Mouse (Mus musculus) left cerebral cortex, adult 2 months (tissue): ENCODE results near the gene Ints6. TPM values are rescaled to one million over a fixed set of nuclear protein-coding genes. Genes with fewer than 3 reads are reported as not detected.

Source experiments
- DNase-seq, 2 experiments: peaks; one replicate each; pipeline ENCODE4 v3.0.0; 2021 to 2022; ENCODE audit warnings: low spot score in 2 of 2, mixed read lengths in 1 of 2; ENCODE audit errors: extremely low spot score in 1 of 2
- H3K27ac ChIP-seq: fragments of 200-600 bp; 2 replicates; pipeline ENCODE4 v1.8.1; 2022
- H3K4me3 ChIP-seq: fragments of 200-600 bp; 2 replicates; pipeline ENCODE4 v1.8.1; 2022
- CTCF ChIP-seq: fragments of 200-600 bp; IDR thresholded peaks from 2 replicates; pipeline ENCODE4 v1.8.1; 2022; ENCODE audit warnings: antibody characterized with exemption, mild to moderate bottlenecking, moderate library complexity
- intact Hi-C: fragments of 180-260 bp; cut with DNase I; formaldehyde crosslinking; loops from one replicate; pipeline ENCODE4 v1.15.1; 2025
- total RNA-seq, 2 experiments: library from RNA; stranded (reverse); gene quantifications; 2 replicates each; pipeline ENCODE4 v1.2.3; 2021

The Ints6 gene
- total RNA-seq, 2 experiments from 2014 or later = 41.0 to 42.2 TPM

DNA sequence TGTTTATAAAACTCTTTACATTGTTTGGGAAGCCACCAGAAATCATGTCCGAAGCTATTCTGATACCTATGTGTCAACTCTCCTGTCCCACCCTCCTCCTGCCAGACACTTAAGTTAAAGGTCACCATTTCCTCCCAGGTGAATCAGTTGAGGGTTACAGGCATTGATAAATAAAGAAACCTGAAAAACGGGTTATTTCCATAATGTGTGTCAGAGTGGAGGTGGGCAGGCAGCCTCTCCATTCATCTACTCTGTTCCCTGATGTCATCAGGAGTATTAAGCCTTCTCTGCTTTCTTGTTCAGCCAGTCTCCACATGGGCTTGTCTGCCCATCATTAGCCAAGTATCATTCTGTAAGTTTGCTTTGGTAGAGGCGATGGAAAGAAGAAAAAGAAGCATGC, 14.1 kb upstream of the Ints6 start:
- DNase-seq = no peak
- no peak for TF ChIP-seq CTCF
- intact Hi-C loops = no loop called here

DNA sequence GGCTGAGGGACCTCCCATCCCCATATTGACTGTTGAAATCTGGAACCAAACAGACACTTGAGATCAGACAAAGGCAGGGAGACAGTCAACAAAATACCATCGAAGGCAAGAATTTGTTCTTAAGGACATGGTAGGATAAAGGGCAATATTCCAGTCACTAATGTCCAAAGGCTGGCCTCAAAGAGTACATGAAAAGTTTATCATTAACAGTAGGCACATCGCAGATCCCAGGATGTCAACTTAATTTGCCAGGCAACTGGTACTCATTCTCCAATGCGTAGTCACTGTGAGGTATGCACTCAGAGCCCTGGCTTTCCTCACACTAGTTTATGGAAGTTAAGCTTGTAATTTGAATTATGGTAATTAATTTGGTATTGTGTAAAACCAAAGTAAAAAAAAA, 13.3 kb upstream of the Ints6 start:
- Histone ChIP-seq H3K27ac (no peak overlapping the region), H3K4me3 (no peak overlapping the region)
- no peak for DNase-seq
- TF ChIP-seq CTCF = no peak
- intact Hi-C loops = no loop called here

More for the DNA sequence above, 14.1 kb upstream of the Ints6 start:
- Histone ChIP-seq H3K27ac (no peak overlapping the region), H3K4me3 (no peak overlapping the region)

DNA sequence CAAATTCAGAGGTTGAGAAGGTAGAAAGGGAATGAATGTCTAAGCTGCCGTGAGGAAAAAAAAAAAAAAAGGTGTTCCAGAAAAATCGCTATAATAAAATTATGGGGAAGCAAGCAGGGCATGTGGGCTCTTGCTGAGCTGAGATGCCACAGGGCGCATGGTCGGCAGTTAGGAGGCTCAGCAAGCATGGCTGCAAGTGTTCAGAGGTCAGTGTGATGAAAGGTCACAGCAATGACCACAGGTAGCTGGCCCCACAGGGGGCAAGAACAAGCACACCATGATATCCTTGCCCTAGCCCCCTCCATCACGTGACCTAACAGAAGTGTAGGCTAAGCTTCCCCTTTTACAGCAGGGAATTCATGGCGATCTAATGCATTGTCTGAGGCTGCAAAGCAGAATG, 12.8 kb upstream of the Ints6 start:
- Histone ChIP-seq H3K27ac (no peak overlapping the region), H3K4me3 (no peak overlapping the region)
- intact Hi-C loops = no loop called here
- TF ChIP-seq CTCF = no peak
- no peak for DNase-seq

DNA sequence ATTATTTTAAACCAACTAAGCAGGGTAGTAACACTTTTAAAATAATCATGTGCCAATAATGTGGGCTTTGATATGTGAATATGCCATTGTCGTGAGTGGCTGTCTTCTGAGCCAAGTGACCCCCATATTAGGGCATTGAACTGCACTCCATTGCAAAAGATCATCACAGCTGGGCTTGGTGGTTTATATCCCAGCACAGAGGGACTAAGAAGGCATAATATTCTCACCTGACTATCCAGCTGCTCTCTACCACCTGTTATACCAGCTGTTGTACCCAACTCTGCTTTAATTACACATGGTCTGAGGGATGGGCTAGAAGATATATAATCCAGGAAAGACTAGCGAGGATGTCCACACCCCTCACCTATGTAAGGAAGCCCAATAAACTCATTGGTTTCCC, 4.4 kb upstream of the Ints6 start:
- intact Hi-C loops = no loop called here
- no peak for TF ChIP-seq CTCF
- no peak for DNase-seq

DNA sequence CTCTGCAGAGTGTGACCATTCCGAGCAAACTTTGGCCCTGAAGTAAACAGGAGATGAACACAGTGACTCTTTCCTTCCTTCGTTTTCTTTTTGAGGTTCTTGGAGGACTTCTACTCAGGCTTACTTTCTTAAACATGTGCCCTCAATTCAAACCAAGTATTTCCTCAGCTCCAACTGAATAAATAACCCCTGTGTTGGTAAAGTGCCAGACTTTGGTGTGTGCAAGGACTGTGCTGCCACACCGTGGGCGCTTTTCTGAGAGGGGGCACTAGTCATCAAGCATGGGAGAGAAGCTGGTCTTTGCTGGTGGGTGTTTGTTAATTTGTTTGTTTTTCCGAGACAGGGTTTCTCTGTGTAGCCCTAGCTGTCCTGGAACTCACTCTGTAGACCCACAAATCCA, 3.4 kb upstream of the Ints6 start:
- no peak overlapping the region for H3K4me3 ChIP-seq
- TF ChIP-seq CTCF = no peak; the same call in 1 of the 2 replicates
- intact Hi-C loops = loop anchor here (5.0 kb wide), 4 partner anchors 113 to 413 kb away; partner anchors contain the start of gene Fam124a

More for the DNA sequence above, 4.4 kb upstream of the Ints6 start:
- no peak overlapping the region for H3K27ac ChIP-seq
- H3K4me3 ChIP-seq = no peak overlapping the region

DNA sequence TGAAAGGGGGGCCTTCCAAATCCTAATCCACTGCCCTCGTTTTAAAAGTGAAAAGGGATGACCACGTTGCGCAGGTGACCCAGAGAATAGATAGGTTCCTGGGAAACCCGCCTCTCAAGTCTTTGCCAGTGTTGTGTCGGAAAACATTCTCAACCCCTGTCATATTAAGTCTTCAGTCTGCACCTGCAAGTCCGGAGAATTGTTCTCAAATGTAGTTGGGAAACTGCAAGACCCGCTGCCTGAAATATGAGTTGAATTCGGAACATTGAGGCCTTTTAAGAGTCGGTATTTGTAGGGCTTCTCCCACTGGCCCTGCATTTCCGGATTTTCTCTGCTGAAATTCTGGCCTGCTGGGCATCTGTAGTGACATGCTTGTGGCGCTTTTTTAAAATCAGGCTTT, 974 bp upstream of the Ints6 start:
- TF ChIP-seq CTCF = no peak
- Histone ChIP-seq H3K27ac (peak overlapping the region; percentile 97), H3K4me3 (peak overlapping the region; percentile 89)
- intact Hi-C loops = loop anchor here (1.0 to 5.0 kb wide), 6 partner anchors 71 to 415 kb away; partner anchors contain the start of genes Fam124a and Wdfy2
- peak in 1 of 2 experiments; percentile 27 for DNase-seq

More for the DNA sequence above, 3.4 kb upstream of the Ints6 start:
- no peak overlapping the region for H3K27ac ChIP-seq
- DNase-seq = no peak

GRCm38 (mm10) chr14:62760321-62761035, 491 bp downstream of the Ints6 start:
- no peak for TF ChIP-seq CTCF
- intact Hi-C loops = loop anchor here (1.0 to 5.0 kb wide), 6 partner anchors 73 to 417 kb away; partner anchors contain the start of genes Fam124a and Wdfy2

DNA sequence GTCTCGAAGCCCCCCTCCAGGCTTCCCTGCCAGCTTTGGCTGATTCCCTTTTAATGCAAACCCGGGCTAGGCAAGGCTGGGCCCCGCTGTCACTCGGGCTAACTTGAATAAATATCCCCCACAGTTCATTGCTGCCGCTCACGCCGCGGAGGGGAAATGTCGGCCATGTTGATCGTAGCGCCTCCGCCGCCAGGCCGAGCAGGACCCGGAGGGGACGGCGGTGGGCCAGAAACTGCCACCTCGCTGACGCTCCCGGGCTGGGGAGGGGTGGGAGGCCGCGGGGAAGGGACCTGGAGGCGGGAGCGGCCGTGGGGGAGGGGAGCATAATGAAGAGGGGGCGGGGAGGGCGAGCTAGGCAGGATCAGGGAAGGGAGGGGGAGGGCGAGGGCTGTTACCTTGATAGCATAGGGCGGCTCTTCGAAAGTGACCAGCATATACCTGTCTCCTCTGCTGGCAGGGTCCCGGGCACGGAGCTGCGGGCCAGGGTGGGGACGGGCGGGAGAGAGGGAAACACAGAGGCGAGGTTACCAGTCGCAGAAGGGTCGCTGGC, 1.1 kb downstream of the Ints6 start:
- peak; percentile 62 to 65 for DNase-seq
- intact Hi-C loops = loop anchor here (5.0 kb wide), 4 partner anchors 117 to 417 kb away; partner anchors contain the start of gene Fam124a
- TF ChIP-seq CTCF = no peak
- Histone ChIP-seq H3K27ac (peak overlapping the region; percentile 98), H3K4me3 (peak overlapping the region; percentile 90)

More at GRCm38 (mm10) chr14:62760321-62761035, 491 bp downstream of the Ints6 start:
- Histone ChIP-seq H3K4me3 (peak overlapping the region; percentile 90), H3K27ac (peak overlapping the region; percentile 98)
- DNase-seq = peak in 1 of 2 experiments; percentile 62

DNA sequence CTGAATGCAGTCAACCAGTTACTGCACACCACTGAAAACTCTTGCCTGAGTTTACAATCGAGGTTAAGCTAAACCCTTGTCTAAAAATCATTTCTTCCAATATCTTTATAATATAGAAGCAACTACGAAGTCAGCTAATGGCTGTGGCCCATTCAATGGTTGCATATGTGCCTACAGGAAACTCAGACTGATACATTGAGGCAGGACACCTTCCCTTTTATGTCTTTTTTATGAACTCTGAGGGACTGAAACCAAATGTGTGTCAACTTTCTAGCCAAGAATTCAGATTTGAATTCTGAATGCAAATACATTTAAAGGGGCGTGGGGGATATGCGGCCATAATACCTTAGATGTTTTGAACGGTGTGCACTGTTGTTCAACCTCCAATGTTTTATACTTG, 2.3 kb downstream of the Ints6 start:
- TF ChIP-seq CTCF = no peak
- H3K4me3 ChIP-seq = no peak overlapping the region
- no peak for DNase-seq
- intact Hi-C loops = no loop called here
- no peak overlapping the region for H3K27ac ChIP-seq

- intact Hi-C loops = no loop called here
- Histone ChIP-seq H3K27ac (no peak overlapping the region), H3K4me3 (no peak overlapping the region)
- DNase-seq = no peak
- TF ChIP-seq CTCF = no peak
Measured at GRCm38 (mm10) chr14:62755095-62755640, 5.8 kb downstream of the Ints6 start.

- no peak overlapping the region for H3K4me3 ChIP-seq
- intact Hi-C loops = no loop called here
- TF ChIP-seq CTCF = no peak
Measured at GRCm38 (mm10) chr14:62751479-62751878, 9.5 kb downstream of the Ints6 start.

DNA sequence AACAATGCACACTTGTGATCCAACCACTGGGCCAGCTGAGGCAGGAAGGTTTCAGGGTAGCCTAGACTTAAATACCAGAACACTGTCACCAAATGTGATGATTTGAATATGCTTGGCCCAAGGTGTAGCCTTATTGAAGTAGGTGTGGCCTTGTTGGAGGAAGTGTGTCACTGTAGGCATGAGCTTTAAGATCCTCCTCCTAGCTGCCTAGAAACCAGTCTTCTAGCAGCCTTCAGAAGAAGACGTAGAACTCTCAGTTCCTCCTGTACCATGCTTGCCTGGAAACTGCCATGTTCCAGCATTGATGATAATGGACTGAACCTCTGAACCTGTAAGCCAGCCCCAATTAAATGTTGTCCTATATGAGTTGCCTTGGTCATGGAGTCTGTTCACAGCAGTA, 25.3 kb downstream of the Ints6 start:
- Histone ChIP-seq H3K27ac (no peak overlapping the region), H3K4me3 (no peak overlapping the region)
- intact Hi-C loops = loop anchor here (2.0 kb wide), 1 partner anchor 31 kb away; no protein-coding TSS in a partner anchor
- no peak for DNase-seq
- TF ChIP-seq CTCF = no peak

More at GRCm38 (mm10) chr14:62751479-62751878, 9.5 kb downstream of the Ints6 start:
- no peak for DNase-seq
- no peak overlapping the region for H3K27ac ChIP-seq
